Mouse (Mus musculus) megakaryocyte, embryonic 14.5 days (primary cell): ENCODE data around the gene Ppdpf.

ENCODE experiments used
- FLI1 ChIP-seq: IDR thresholded peaks from 2 replicates; pipeline ENCODE4 v1.6.1; 2012; ENCODE audit warnings: low read length, inconsistent platforms, mixed read lengths
- GATA1 ChIP-seq: IDR thresholded peaks from 3 replicates; pipeline ENCODE4 v1.6.1; 2012; ENCODE audit warnings: mixed read lengths, low read length, inconsistent platforms, borderline replicate concordance

- TF ChIP-seq GATA1 (no peak), FLI1 (no peak)
Measured at GRCm38 (mm10) chr2:181160821-181161220, 26.2 kb upstream of the Ppdpf start.
